Mouse (Mus musculus) cerebellum, adult 2 months (tissue): ENCODE data around the gene Cped1.

Experiments
- CTCF ChIP-seq: fragments of 200-500 bp; IDR thresholded peaks from 2 replicates; pipeline ENCODE4 v1.5.1; 2011; ENCODE audit warnings: low read depth, mild to moderate bottlenecking, control low read depth, low read length, moderate library complexity, borderline replicate concordance; ENCODE audit not compliant: insufficient read depth
- POLR2A ChIP-seq: fragments of 200-500 bp; IDR thresholded peaks from 2 replicates; pipeline ENCODE4 v1.6.1; 2011; ENCODE audit warnings: low read length, control low read depth, borderline replicate concordance; ENCODE audit not compliant: insufficient read depth

GRCm38 (mm10) chr6:22044880-22045605 lies 59.3 kb downstream of the Cped1 start:
- TF ChIP-seq CTCF (no peak), POLR2A (no peak)
